Mouse (Mus musculus): ENCODE measurements around the gene Apba3.

DNA sequence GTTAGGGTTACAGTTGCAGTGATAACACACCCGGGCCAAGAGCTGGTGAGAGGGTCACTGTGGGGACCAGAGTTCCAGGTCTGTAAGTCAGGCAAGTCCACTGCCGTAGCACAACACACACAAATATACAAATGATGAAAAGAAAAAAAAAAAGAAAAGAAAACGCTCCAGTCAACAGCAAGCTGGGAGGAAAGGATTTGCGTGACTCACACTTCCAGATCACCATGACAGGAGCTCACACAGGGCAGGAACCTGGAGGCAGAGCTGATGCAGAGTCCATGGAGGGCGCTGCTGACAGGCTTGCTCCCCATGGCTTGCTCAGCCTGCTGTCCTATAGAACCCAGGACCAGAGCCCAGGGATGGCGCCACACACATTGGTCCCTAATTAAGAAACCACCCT lies 32.6 kb upstream of the Apba3 start:
- TF ChIP-seq GATA1 (IDR thresholded peaks at IDR 0.05; ENCODE audit: low read length) (no peak), TAL1 (IDR thresholded peaks at IDR 0.05; ENCODE audit: low read length) (no peak)

Measured in erythroblast, embryonic 14.5 days (primary cell).